Mouse (Mus musculus): ENCODE measurements around the gene Adamts6. TPM values are rescaled to one million over a fixed set of nuclear protein-coding genes. Genes with fewer than 3 reads are reported as not detected.

Gene Adamts6
- polyA plus RNA-seq, 1 experiment, result 5.5 TPM

DNA sequence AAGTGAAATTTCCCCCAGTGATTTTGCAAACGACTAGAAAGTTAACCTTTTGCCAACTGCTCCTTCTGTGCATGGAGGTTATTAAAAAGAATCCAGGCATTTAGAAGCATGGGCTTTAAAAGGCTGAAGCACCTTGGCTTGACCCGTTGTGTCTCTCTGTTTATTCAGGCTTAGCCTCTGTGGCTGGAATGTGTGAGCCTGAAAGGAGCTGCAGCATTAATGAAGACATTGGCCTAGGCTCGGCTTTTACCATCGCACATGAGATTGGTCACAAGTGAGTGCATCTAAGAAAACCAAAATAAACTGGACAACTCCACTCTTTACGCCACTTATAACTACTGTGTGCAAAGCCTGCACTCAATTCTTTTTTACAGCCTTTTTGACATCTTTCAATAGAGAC, 65.0 kb downstream of the Adamts6 start:
- TF ChIP-seq POLR2A (IDR thresholded peaks at IDR 0.05; ENCODE audit: borderline replicate concordance, extremely low read depth, insufficient read depth, insufficient read length, poor library complexity, severe bottlenecking) (no peak), CTCF (IDR thresholded peaks at IDR 0.05; ENCODE audit: borderline replicate concordance, extremely low read depth, insufficient read depth, insufficient read length) (no peak)
- DNase-seq (ENCODE audit: low read depth), result peak; percentile 8

DNA sequence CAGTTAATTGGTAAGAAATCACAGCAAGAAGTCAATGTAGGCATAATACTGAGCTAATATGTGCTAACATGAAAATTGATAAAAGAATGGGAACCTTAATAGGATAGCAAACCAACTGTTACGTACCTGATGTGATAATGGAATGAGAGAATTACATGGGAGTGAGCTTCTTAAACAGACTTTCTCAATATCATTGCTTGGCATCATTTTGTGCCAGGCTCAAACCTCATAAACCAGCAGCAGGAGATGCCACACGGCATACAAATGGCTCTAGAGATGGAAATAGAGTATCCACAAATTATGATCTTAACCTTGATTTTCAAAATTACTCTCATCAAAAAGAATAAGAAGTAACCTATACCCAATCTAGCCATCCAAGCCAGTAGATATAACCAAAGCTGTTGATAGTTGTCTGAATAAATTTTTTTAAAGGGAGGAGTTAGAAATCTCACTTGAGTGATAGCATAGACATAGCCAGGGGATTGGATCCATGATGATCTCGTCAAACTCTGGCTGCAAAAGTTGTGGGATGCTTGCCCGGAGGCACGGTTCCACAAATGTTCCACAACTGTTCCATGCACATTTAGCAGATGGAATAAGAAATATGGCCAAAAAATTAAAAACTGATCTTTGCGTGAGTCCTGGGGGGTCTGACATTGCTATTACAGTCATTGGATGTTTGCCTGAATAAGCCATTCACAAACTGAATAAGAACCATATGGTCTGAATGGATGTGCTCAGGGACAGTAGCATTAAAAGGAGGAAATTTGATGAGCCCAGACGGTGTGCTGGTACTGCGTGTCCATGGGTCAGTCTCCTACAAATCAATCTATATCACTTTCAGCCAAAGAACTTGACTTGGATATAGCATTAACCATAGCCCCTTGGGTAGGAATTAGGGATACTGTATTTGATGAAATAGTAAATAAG, 106.1 kb downstream of the Adamts6 start:
- TF ChIP-seq CTCF (IDR thresholded peaks at IDR 0.05; ENCODE audit: borderline replicate concordance, extremely low read depth, insufficient read depth, insufficient read length), result no peak
- no peak for TF ChIP-seq POLR2A (IDR thresholded peaks at IDR 0.05; ENCODE audit: borderline replicate concordance, extremely low read depth, insufficient read depth, insufficient read length, poor library complexity, severe bottlenecking)
- DNase-seq (ENCODE audit: low read depth), result peak; percentile 75

- TF ChIP-seq CTCF (IDR thresholded peaks at IDR 0.05; ENCODE audit: borderline replicate concordance, extremely low read depth, insufficient read depth, insufficient read length) (no peak), POLR2A (IDR thresholded peaks at IDR 0.05; ENCODE audit: borderline replicate concordance, extremely low read depth, insufficient read depth, insufficient read length, poor library complexity, severe bottlenecking) (no peak)
These were observed 110.2 kb downstream of the Adamts6 start for GRCm38 (mm10) chr13:104397814-104398213.

DNA sequence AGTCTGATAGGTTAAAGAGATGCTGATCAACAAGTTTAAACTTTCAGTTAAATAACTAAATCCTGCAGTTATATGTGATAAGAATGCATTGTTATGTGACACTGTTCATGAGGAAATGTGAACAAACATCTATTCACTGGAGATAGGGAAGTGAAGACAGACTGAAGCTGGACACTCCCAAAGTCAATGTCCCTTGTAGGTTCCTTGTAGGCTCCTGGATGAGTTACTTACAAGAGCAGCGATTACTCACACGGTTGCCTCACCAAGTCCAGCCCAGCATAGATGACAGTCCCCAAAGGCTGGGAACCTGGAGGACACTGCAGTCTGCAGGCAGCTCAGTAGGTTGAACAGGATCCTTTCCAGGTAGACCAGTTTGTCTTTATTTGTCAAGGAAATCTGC, 145.1 kb downstream of the Adamts6 start:
- DNase-seq (ENCODE audit: low read depth), result no peak
- TF ChIP-seq CTCF (IDR thresholded peaks at IDR 0.05; ENCODE audit: borderline replicate concordance, extremely low read depth, insufficient read depth, insufficient read length), result no peak
- TF ChIP-seq POLR2A (IDR thresholded peaks at IDR 0.05; ENCODE audit: borderline replicate concordance, extremely low read depth, insufficient read depth, insufficient read length, poor library complexity, severe bottlenecking), result no peak

More at GRCm38 (mm10) chr13:104397814-104398213, 110.2 kb downstream of the Adamts6 start:
- peak; percentile 53 for DNase-seq (ENCODE audit: low read depth)

DNA sequence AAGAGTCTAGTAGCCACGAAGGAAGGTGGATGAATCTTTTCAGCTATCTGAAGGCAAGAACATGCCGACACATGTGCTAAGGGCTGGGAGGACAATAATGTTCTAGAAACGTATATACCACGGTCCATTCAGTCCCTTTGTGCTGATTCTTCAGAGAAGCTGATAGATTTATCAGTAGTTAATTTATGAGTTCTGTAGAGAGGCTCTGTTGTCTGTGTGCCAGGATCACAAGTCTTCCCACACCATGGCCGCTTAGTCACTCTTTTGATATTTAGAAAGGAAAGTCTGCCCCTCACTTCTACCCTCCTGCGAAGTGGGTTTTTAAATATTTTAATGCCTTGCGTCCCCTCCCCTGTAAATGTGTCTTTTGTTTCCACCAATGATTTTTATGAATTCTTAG, 154.9 kb downstream of the Adamts6 start:
- TF ChIP-seq POLR2A (IDR thresholded peaks at IDR 0.05; ENCODE audit: borderline replicate concordance, extremely low read depth, insufficient read depth, insufficient read length, poor library complexity, severe bottlenecking), result no peak
- TF ChIP-seq CTCF (IDR thresholded peaks at IDR 0.05; ENCODE audit: borderline replicate concordance, extremely low read depth, insufficient read depth, insufficient read length), result no peak
- DNase-seq (ENCODE audit: low read depth), result no peak

GRCm38 (mm10) chr13:104445437-104445836, 157.8 kb downstream of the Adamts6 start:
- no peak for DNase-seq (ENCODE audit: low read depth)
- no peak for TF ChIP-seq CTCF (IDR thresholded peaks at IDR 0.05; ENCODE audit: borderline replicate concordance, extremely low read depth, insufficient read depth, insufficient read length)
- TF ChIP-seq POLR2A (IDR thresholded peaks at IDR 0.05; ENCODE audit: borderline replicate concordance, extremely low read depth, insufficient read depth, insufficient read length, poor library complexity, severe bottlenecking), result no peak

DNA sequence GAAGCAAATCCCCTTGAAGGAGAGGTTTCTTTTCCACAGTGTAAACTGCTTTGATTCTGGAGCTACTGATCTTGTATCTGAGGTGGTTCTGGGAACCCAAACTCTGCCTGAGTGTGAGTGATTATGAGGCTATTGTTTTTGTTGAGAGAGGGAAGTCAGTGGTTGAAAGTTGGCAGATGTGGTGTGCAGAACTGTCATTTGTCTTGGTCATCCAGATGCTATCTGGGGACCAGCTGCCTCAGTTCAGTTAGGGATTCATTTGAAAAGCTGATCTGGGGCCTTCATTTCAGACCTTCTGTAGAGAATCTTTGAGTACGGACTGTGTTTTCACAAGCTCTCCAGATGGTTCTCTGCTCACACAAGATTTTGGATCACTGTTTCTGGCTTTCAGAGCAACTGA, 159.3 kb downstream of the Adamts6 start:
- no peak for DNase-seq (ENCODE audit: low read depth)
- TF ChIP-seq POLR2A (IDR thresholded peaks at IDR 0.05; ENCODE audit: borderline replicate concordance, extremely low read depth, insufficient read depth, insufficient read length, poor library complexity, severe bottlenecking), result no peak
- TF ChIP-seq CTCF (IDR thresholded peaks at IDR 0.05; ENCODE audit: borderline replicate concordance, extremely low read depth, insufficient read depth, insufficient read length), result no peak

DNA sequence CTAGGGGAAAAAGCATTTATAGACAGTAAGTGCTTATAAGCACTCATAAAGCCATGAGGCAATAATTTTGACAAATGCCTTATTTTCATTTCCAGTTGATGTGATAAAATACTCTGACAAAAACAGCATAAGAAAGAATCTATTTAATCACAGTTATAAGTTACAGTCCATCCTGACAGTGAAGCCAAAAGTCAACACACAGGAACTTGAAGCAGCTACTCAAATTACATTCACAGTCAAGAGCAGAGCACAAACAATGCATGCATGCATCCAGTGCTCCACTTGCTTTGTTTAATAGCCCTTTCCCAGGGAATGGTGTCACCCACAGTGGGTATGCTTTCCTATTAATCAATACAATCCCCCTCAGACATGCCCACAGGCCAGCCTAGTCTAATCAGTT, 159.8 kb downstream of the Adamts6 start:
- TF ChIP-seq CTCF (IDR thresholded peaks at IDR 0.05; ENCODE audit: borderline replicate concordance, extremely low read depth, insufficient read depth, insufficient read length) (no peak), POLR2A (IDR thresholded peaks at IDR 0.05; ENCODE audit: borderline replicate concordance, extremely low read depth, insufficient read depth, insufficient read length, poor library complexity, severe bottlenecking) (no peak)
- no peak for DNase-seq (ENCODE audit: low read depth)

DNA sequence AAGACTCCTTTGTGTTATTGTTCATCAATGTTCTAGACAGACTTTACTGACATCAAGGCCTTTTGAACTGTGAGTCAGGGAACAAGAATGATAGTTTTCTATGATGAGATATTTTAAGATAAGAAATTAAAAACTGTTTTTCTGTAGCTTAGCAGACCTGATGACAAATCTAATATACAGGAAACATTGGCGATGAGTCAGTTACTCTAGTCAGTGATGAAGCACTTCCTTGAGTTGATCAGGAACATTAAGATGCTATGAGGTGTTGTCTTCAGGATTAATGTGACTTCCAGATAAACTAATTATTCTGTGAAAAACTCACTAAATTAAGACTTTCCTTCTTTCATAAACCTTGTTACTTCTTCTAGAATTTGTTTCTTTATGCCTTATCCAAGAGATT, 160.7 kb downstream of the Adamts6 start:
- TF ChIP-seq POLR2A (IDR thresholded peaks at IDR 0.05; ENCODE audit: borderline replicate concordance, extremely low read depth, insufficient read depth, insufficient read length, poor library complexity, severe bottlenecking), result no peak
- no peak for DNase-seq (ENCODE audit: low read depth)

DNA sequence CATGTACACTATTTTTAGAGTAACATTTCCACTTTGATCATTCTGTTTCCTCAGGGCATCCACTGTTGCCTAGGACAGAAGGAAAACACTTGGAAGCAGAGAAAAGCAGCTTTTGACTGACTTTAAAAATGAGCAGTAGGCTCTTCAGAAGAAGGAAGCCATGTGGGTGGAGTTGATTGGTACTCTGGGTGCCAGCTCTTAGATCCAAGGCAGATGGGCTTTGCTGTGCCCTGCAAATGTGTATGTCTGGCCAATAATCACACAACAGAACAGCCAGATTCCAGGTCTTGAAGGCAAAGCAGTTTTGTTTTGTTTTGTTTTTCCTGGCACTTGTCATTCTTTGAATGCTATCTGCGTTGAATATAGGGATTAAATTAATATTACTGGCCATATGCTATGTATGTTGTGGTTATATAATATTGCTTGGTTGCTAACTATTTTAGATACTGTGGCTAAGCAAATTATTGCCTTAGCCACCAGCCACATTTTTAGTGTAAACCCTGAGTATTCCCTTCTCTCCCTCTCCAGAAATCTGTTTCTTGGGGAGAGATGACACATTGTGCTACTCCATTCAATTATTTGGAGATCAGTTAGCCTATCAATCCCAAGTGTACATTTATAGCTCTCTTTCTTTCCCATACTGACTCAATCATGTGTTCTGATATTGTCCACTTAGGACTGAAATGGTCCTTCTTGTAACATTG, 165.8 kb downstream of the Adamts6 start:
- TF ChIP-seq CTCF (IDR thresholded peaks at IDR 0.05; ENCODE audit: borderline replicate concordance, extremely low read depth, insufficient read depth, insufficient read length) (no peak), POLR2A (IDR thresholded peaks at IDR 0.05; ENCODE audit: borderline replicate concordance, extremely low read depth, insufficient read depth, insufficient read length, poor library complexity, severe bottlenecking) (no peak)
- DNase-seq (ENCODE audit: low read depth), result peak; percentile 83

DNA sequence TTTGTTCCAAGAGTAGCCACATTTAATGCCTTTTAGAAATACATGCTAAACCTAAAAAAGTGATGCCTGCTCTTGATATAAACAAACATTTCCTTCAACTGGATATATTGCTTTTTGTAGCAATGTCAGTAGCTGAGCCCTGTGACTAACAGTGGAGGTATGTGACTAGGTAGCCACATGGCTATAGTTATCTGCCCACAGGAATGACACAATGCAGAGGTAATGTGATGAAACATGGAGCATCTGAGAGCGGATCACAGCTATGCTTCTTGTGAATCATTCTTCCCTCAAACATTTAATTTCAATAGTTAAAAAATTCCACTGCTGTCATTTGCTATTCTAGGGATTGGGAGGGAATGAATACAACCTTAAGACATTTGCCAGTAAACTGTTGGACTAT, 172.7 kb downstream of the Adamts6 start:
- DNase-seq (ENCODE audit: low read depth), result no peak
- no peak for TF ChIP-seq CTCF (IDR thresholded peaks at IDR 0.05; ENCODE audit: borderline replicate concordance, extremely low read depth, insufficient read depth, insufficient read length)
- TF ChIP-seq POLR2A (IDR thresholded peaks at IDR 0.05; ENCODE audit: borderline replicate concordance, extremely low read depth, insufficient read depth, insufficient read length, poor library complexity, severe bottlenecking), result no peak

Data from brain, embryonic 14.5 days (tissue).